Mouse (Mus musculus) C2C12 (cell line): ENCODE results near the gene Rbbp6. TPM values are rescaled to one million over a fixed set of nuclear protein-coding genes. Genes with fewer than 3 reads are reported as not detected.

Experiments
- H3K27me3 ChIP-seq: one replicate; pipeline ENCODE4 v1.6.1; 2011; ENCODE audit not compliant: control insufficient read depth, insufficient read depth, insufficient read length
- H3K36me3 ChIP-seq: one replicate; pipeline ENCODE4 v1.6.1; 2011; ENCODE audit not compliant: control insufficient read depth, insufficient read depth
- H3K4me3 ChIP-seq: one replicate; pipeline ENCODE4 v1.5.1; 2011; ENCODE audit warnings: mild to moderate bottlenecking, control low read depth; ENCODE audit not compliant: poor library complexity, insufficient read depth, severe bottlenecking
- H3K79me2 ChIP-seq: one replicate; pipeline ENCODE4 v1.6.1; 2011; ENCODE audit not compliant: control insufficient read depth, insufficient read depth
- H3K79me3 ChIP-seq: one replicate; pipeline ENCODE4 v1.6.1; 2011; ENCODE audit warnings: low read depth, control low read depth
- H3ac ChIP-seq: one replicate; pipeline ENCODE3; 2011; ENCODE audit warnings: low read depth; ENCODE audit not compliant: control insufficient read depth, insufficient read length
- CEBPB ChIP-seq: IDR thresholded peaks from one replicate; pipeline ENCODE4 v1.6.1; 2011; ENCODE audit warnings: low read depth, mild to moderate bottlenecking, control low read depth, moderate library complexity
- CTCF ChIP-seq: IDR thresholded peaks from one replicate; pipeline ENCODE4 v1.5.1; 2011; ENCODE audit not compliant: control insufficient read depth, insufficient read depth, insufficient read length
- FOSL1 ChIP-seq: IDR thresholded peaks from one replicate; pipeline ENCODE4 v1.8.0; 2011; ENCODE audit warnings: mild to moderate bottlenecking, low read length; ENCODE audit not compliant: poor library complexity, insufficient read depth, severe bottlenecking
- MAX ChIP-seq: IDR thresholded peaks from one replicate; pipeline ENCODE4 v1.6.1; 2011; ENCODE audit warnings: mild to moderate bottlenecking, control low read depth
- MYOD1 ChIP-seq: IDR thresholded peaks from one replicate; pipeline ENCODE4 v1.6.1; 2011; ENCODE audit warnings: low read depth; ENCODE audit not compliant: control insufficient read depth, insufficient read length
- MYOG ChIP-seq: IDR thresholded peaks from one replicate; pipeline ENCODE4 v1.6.1; 2011; ENCODE audit not compliant: control insufficient read depth, insufficient read length; ENCODE audit errors: extremely low read depth
- USF1 ChIP-seq: IDR thresholded peaks from one replicate; pipeline ENCODE4 v1.6.1; 2011; ENCODE audit warnings: low read depth, mild to moderate bottlenecking, control low read depth, moderate library complexity
- long read RNA-seq, 2 experiments: library from polyadenylated mRNA; unstranded; transcript quantifications; one replicate each; pipeline ENCODE4 v2.0.0; 2019 to 2020
- polyA plus RNA-seq: library from polyadenylated mRNA; unstranded; fragments of >200 nt; fragmentation: generic; extraction: Trizol; gene quantifications from one replicate; pipeline ENCODE4 v1.2.1, GENCODE M21; 2012; ENCODE audit warnings: missing spikeins

The Rbbp6 gene
- 13.0 TPM for polyA plus RNA-seq
- long read RNA-seq, experiment 1, partial matches to known transcripts, result 0 of 4 reads
- long read RNA-seq, experiment 1, other reads (novel, unspliced or antisense), result 1 of 4 reads
- long read RNA-seq, experiment 2, partial matches to known transcripts, result 4 of 5 reads
- long read RNA-seq, experiment 2, other reads (novel, unspliced or antisense), result 0 of 5 reads

- peaks cover 4% of the 10 kb centered on the region for H3K79me3 ChIP-seq
- no peak within 1 kb of the TSS for H3ac ChIP-seq
- H3K27me3 ChIP-seq, result no peaks in the 10 kb centered on the region
- H3K4me3 ChIP-seq, result no peak within 1 kb of the TSS
- TF ChIP-seq MAX, result no peak
- TF ChIP-seq MYOG, result no peak
- TF ChIP-seq FOSL1, result no peak
- no peak for TF ChIP-seq MYOD1
- TF ChIP-seq CTCF, result no peak
- no peak for TF ChIP-seq CEBPB
- TF ChIP-seq USF1, result no peak
- H3K36me3 ChIP-seq, result no peaks in the 10 kb centered on the region
- peaks cover 7% of the 10 kb centered on the region for H3K79me2 ChIP-seq
Measured at GRCm38 (mm10) chr7:122965386-122965785, at the start of gene Rbbp6. TSS of gene Rbbp6 (plus strand) at chr7:122965686.

GRCm38 (mm10) chr7:122919728-122920582 lies 45.5 kb upstream of the Rbbp6 start:
- Histone ChIP-seq H3K36me3 (no peaks in the 10 kb centered on the region), H3K79me2 (no peaks in the 10 kb centered on the region), H3K27me3 (peaks cover 21% of the 10 kb centered on the region), H3K79me3 (no peaks in the 10 kb centered on the region), H3K4me3 (no peak overlapping the region), H3ac (no peak overlapping the region)
- TF ChIP-seq MYOG (no peak), FOSL1 (no peak), MYOD1 (no peak), CEBPB (no peak), CTCF (no peak), USF1 (no peak), MAX (no peak)

- Histone ChIP-seq H3K27me3 (peaks cover 25% of the 10 kb centered on the region), H3K79me3 (no peaks in the 10 kb centered on the region), H3ac (no peak overlapping the region), H3K79me2 (no peaks in the 10 kb centered on the region), H3K36me3 (no peaks in the 10 kb centered on the region), H3K4me3 (no peak overlapping the region)
- TF ChIP-seq FOSL1 (no peak), MAX (no peak), CTCF (no peak), CEBPB (no peak), MYOG (no peak), MYOD1 (no peak), USF1 (no peak)
Measured at GRCm38 (mm10) chr7:122921537-122921936, 43.9 kb upstream of the Rbbp6 start.

GRCm38 (mm10) chr7:122924256-122924655 lies 41.2 kb upstream of the Rbbp6 start:
- no peak for TF ChIP-seq MYOD1
- no peak for TF ChIP-seq USF1
- no peak for TF ChIP-seq CTCF
- no peak for TF ChIP-seq FOSL1
- TF ChIP-seq CEBPB, result no peak
- no peak for TF ChIP-seq MAX
- TF ChIP-seq MYOG, result no peak
- H3K4me3 ChIP-seq, result no peak overlapping the region
- H3K27me3 ChIP-seq, result peaks cover 18% of the 10 kb centered on the region
- H3K79me2 ChIP-seq, result no peaks in the 10 kb centered on the region
- no peaks in the 10 kb centered on the region for H3K36me3 ChIP-seq
- no peak overlapping the region for H3ac ChIP-seq
- no peaks in the 10 kb centered on the region for H3K79me3 ChIP-seq

- TF ChIP-seq MYOG (no peak), MYOD1 (no peak), CTCF (no peak), FOSL1 (no peak), MAX (no peak), USF1 (no peak), CEBPB (no peak)
- no peaks in the 10 kb centered on the region for H3K79me3 ChIP-seq
- no peaks in the 10 kb centered on the region for H3K79me2 ChIP-seq
- H3K27me3 ChIP-seq, result peaks cover 4% of the 10 kb centered on the region
- no peaks in the 10 kb centered on the region for H3K36me3 ChIP-seq
- no peak overlapping the region for H3ac ChIP-seq
- H3K4me3 ChIP-seq, result no peak overlapping the region
Measured at GRCm38 (mm10) chr7:122930494-122930893, 35.0 kb upstream of the Rbbp6 start.
